Mouse (Mus musculus) embryonic fibroblast, embryonic 13.5 days (primary cell): ENCODE data around the gene Tcte1.

Experiments
- CTCF ChIP-seq: IDR thresholded peaks from 2 replicates; pipeline ENCODE4 v1.5.1; 2011; ENCODE audit warnings: mild to moderate bottlenecking, control low read depth, low read length, moderate library complexity, borderline replicate concordance; ENCODE audit not compliant: insufficient read depth
- POLR2A ChIP-seq: IDR thresholded peaks from 2 replicates; pipeline ENCODE4 v1.6.1; 2011; ENCODE audit warnings: low read depth, mild to moderate bottlenecking, control low read depth, low read length, moderate library complexity

DNA sequence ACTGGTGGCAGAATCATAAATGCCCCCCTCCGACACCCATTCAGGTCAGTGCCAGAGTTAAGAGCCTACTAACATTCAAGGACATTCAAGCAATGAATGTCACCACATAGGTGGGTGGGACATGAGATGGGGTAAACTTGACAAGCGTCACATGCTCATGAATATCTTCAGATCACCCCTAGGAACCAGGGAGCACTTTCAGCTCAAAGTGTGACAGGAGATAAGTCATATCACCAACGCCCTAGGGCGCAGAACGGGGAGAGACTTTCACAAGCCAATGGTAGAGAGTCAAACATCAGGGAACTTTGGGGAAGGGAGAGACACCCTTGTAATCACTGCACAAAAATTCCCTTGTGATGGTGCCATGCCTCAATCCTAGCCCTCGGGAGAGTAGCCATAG lies 59.0 kb downstream of the Tcte1 start:
- no peak for TF ChIP-seq CTCF
- no peak for TF ChIP-seq POLR2A
